Mouse (Mus musculus) thymus, adult 18-20 months (tissue): ENCODE results near the gene Zfp760.
"Not testable (repeated sequence)": the region's sequence is repeated elsewhere in the genome, so short reads cannot be mapped to it uniquely, and the experiment has no call there.

Source experiments
- DNase-seq, 2 experiments: peaks; one replicate each; pipeline ENCODE4 v3.0.0; 2022; ENCODE audit warnings: mixed read lengths in 2 of 2

Zfp760 gene

GRCm38 (mm10) chr17:21707343-21707996 lies at the start of gene Zfp760:
Zfp760 (plus strand) TSS chr17:21707741.
- DNase-seq: peak; percentile 44 to 49

GRCm38 (mm10) chr17:21678826-21679225 lies 28.7 kb upstream of the Zfp760 start:
- not testable (repeated sequence) for DNase-seq

- peak; percentile 85 to 93 for DNase-seq
Observed at GRCm38 (mm10) chr17:21679273-21680018, 28.1 kb upstream of the Zfp760 start.

- not testable (repeated sequence) for DNase-seq
Observed at GRCm38 (mm10) chr17:21680019-21680376, 27.5 kb upstream of the Zfp760 start.

- no peak for DNase-seq
Observed at GRCm38 (mm10) chr17:21691560-21691959, 16.0 kb upstream of the Zfp760 start, which contains the start of gene Gm10226. Gm10226 (plus strand) TSS chr17:21691860.

- DNase-seq: no peak
Observed at GRCm38 (mm10) chr17:21693342-21693741, 14.2 kb upstream of the Zfp760 start.

GRCm38 (mm10) chr17:21696073-21696472 lies 11.5 kb upstream of the Zfp760 start:
- no peak for DNase-seq

GRCm38 (mm10) chr17:21702281-21703240 lies 5.0 kb upstream of the Zfp760 start:
- DNase-seq: no peak

- DNase-seq: no peak
Observed at GRCm38 (mm10) chr17:21703414-21703813, 4.1 kb upstream of the Zfp760 start.

- no peak for DNase-seq
Observed at GRCm38 (mm10) chr17:21708401-21708800, 860 bp downstream of the Zfp760 start.

- DNase-seq: not testable (repeated sequence)
Observed at GRCm38 (mm10) chr17:21730495-21730894, 23.0 kb downstream of the Zfp760 start, which contains the start of gene Zfp229. Zfp229 (plus strand) TSS chr17:21730795.

- DNase-seq: no peak
Observed at GRCm38 (mm10) chr17:21733049-21733448, 25.5 kb downstream of the Zfp760 start.

GRCm38 (mm10) chr17:21733529-21734031 lies 26.0 kb downstream of the Zfp760 start:
- DNase-seq: peak; percentile 42 to 59

GRCm38 (mm10) chr17:21752791-21753190 lies 45.2 kb downstream of the Zfp760 start:
- no peak for DNase-seq

GRCm38 (mm10) chr17:21753342-21754208 lies 46.0 kb downstream of the Zfp760 start:
- no peak for DNase-seq

- DNase-seq: no peak
Observed at GRCm38 (mm10) chr17:21770336-21770735, 62.8 kb downstream of the Zfp760 start.
